ENCODE assay signal across 8 mouse cellular contexts in the genomic region with DNA sequence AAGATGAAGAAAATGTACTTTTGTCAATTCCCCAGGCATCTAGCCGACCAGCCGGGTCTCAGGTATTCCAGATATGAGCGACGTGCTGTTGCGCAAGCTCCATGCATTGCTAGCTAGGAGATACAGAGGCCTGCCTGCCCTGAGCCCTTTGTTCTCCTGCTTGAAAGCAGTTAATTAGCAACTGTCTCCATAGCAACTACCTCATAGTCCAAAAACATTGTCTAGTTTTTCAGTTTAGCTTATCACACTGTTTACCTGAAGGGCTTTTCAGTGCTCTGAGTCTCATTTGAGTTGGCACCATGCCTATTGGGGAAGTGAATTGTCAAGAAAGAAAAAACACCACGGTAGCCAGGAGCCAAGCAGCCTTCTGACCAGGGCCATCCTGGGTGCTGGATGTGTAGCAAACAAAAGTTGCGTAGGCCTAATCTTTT.
DNase-seq lines count a peak whose midpoint lies in the region; ATAC-seq and TF ChIP-seq lines count a peak whose summit lies in the region.

No protein-coding gene starts in this region.

- TF ChIP-seq POLR2A in kidney, adult 2 months (IDR thresholded peaks at IDR 0.05; ENCODE audit: low read depth, low read length): no peak

- H3K4me1 ChIP-seq in forebrain, embryonic 10.5 days: peaks cover 60% of the 10 kb centered on the region
- peaks cover 34% of the 10 kb centered on the region for H3K4me1 ChIP-seq in kidney, adult 2 months (ENCODE audit: control insufficient read depth, insufficient read depth, low read length)

- TF ChIP-seq CTCF in kidney, adult 2 months (conservative IDR thresholded peaks at IDR 0.05; ENCODE audit: insufficient read depth, insufficient read length, low read depth, low read length): no peak

- peak; percentile 58 for DNase-seq in brain, adult 2 months (ENCODE audit: low read depth, low spot score)
- peak; percentile 53 for DNase-seq in forebrain, embryonic 10.5 days (ENCODE audit: extremely low spot score, low spot score)
- DNase-seq in kidney, adult 2 months: peak; percentile 86
- peak; percentile 90 to 91 for DNase-seq in lung, adult 18-20 months
- peak; percentile 33 for DNase-seq in telencephalon, adult 2 months (ENCODE audit: low read depth, low spot score)
- no peak for DNase-seq in layer of hippocampus, adult 9-10 months (ENCODE audit: low spot score)
- DNase-seq in right cerebral cortex, postnatal 36 days (ENCODE audit: low spot score in 2 of 2): no peak

- WGBS in forebrain, embryonic 10.5 days: 40% methylated on average over 7 of the region's 7 CpGs
- 35% methylated on average over 7 of the region's 7 CpGs for WGBS in kidney, adult 2 months

- H3K27me3 ChIP-seq in forebrain, embryonic 10.5 days (ENCODE audit: poor library complexity, severe bottlenecking): no peaks in the 10 kb centered on the region
- H3K27me3 ChIP-seq in kidney, adult 2 months (replicated peaks; ENCODE audit: control insufficient read depth, insufficient read depth, low read length): no peaks in the 10 kb centered on the region

- no peak overlapping the region; the same call in 1 of the 2 replicates for H3K4me3 ChIP-seq in forebrain, embryonic 10.5 days
- no peak overlapping the region for H3K4me3 ChIP-seq in kidney, adult 2 months (ENCODE audit: insufficient read depth, low read depth, low read length)

- H3K9me3 ChIP-seq in forebrain, embryonic 10.5 days: peaks cover 7% of the 10 kb centered on the region; the same call in 1 of the 2 replicates

- no peak for ATAC-seq in megakaryocyte progenitor cell, adult 5-6 weeks (replicated peaks; ENCODE audit: poor library complexity)

- peak overlapping the region; percentile 71 for H3K27ac ChIP-seq in forebrain, embryonic 10.5 days
- H3K27ac ChIP-seq in kidney, adult 2 months (ENCODE audit: insufficient read depth, low read depth, low read length): peak overlapping the region; percentile 49

- H3K36me3 ChIP-seq in forebrain, embryonic 10.5 days (replicated peaks): peaks cover 11% of the 10 kb centered on the region
- H3K36me3 ChIP-seq in kidney, adult 2 months (ENCODE audit: control insufficient read depth, insufficient read depth, low read length): no peaks in the 10 kb centered on the region

Comparison
In these comparisons a context has a peak if more than half of its experiments do, and no peak if none do; other contexts are left out.
1. DNase-seq: peak in brain, adult 2 months (single experiment), forebrain, embryonic 10.5 days (single experiment), kidney, adult 2 months (single experiment), lung, adult 18-20 months (2 of 2) and telencephalon, adult 2 months (single experiment); none in layer of hippocampus, adult 9-10 months (single experiment) and right cerebral cortex, postnatal 36 days (0 of 2).